Mouse (Mus musculus): Measurements from ENCODE around the gene Slc36a4. TPM values are rescaled to one million over a fixed set of nuclear protein-coding genes. Genes with fewer than 3 reads are reported as not detected.

Gene Slc36a4
- polyA plus RNA-seq, 1 experiment from 2014 or later, result 19.2 TPM

GRCm38 (mm10) chr9:15772766-15773165 lies 63.2 kb downstream of the Slc36a4 start:
- Histone ChIP-seq H3K4me3 (no peak overlapping the region), H3K27me3 (no peaks in the 10 kb centered on the region), H3K36me3 (no peaks in the 10 kb centered on the region), H3K9ac (no peak overlapping the region), H3K9me3 (no peaks in the 10 kb centered on the region), H3K4me1 (no peaks in the 10 kb centered on the region; the same call in 1 of the 2 replicates), H3K27ac (no peak overlapping the region), H3K4me2 (no peak overlapping the region)
- no peak for ATAC-seq (ENCODE audit: insufficient number of reproducible peaks, low FRiP score, low TSS enrichment, low read depth)
- WGBS, result 87% methylated on average over 12 of the region's 12 CpGs

GRCm38 (mm10) chr9:15773426-15773825 lies 63.9 kb downstream of the Slc36a4 start:
- 27% methylated on average over 2 of the region's 4 CpGs for WGBS
- Histone ChIP-seq H3K9ac (no peak overlapping the region), H3K27ac (no peak overlapping the region), H3K4me1 (no peaks in the 10 kb centered on the region; the same call in 1 of the 2 replicates), H3K4me3 (no peak overlapping the region), H3K9me3 (no peaks in the 10 kb centered on the region), H3K4me2 (no peak overlapping the region), H3K36me3 (no peaks in the 10 kb centered on the region), H3K27me3 (no peaks in the 10 kb centered on the region)
- no peak for ATAC-seq (ENCODE audit: insufficient number of reproducible peaks, low FRiP score, low TSS enrichment, low read depth)

- Histone ChIP-seq H3K36me3 (no peaks in the 10 kb centered on the region), H3K9me3 (no peaks in the 10 kb centered on the region), H3K9ac (no peak overlapping the region), H3K4me1 (no peaks in the 10 kb centered on the region; the same call in 1 of the 2 replicates), H3K27me3 (no peaks in the 10 kb centered on the region), H3K4me3 (no peak overlapping the region), H3K27ac (no peak overlapping the region), H3K4me2 (no peak overlapping the region)
- ATAC-seq (ENCODE audit: insufficient number of reproducible peaks, low FRiP score, low TSS enrichment, low read depth), result no peak
- 55% methylated on average over 1 of the region's 1 CpGs for WGBS
Measured at GRCm38 (mm10) chr9:15774911-15775310, 65.4 kb downstream of the Slc36a4 start.

DNA sequence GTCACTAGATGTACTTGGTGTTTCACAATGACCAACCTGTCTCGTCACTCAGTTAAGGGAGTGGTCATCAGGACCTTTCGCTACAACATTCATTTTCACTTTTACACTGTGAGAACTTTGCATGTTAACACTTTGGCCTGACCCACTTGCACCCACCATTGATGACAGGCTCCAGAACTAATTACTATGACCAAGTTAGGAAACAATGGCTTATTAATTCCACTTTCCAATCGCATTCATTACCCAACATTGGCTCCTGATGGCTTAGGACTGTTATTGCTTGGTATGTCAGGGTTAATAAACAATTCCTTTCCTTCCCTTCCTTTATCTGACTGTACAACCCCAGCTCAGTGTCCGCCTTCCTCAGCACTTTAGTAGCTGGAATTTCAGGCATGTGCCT lies 72.4 kb downstream of the Slc36a4 start:
- 78% methylated on average over 4 of the region's 4 CpGs for WGBS
- no peak overlapping the region for H3K4me3 ChIP-seq

GRCm38 (mm10) chr9:15786192-15786591 lies 76.7 kb downstream of the Slc36a4 start:
- H3K9me3 ChIP-seq, result no peaks in the 10 kb centered on the region
- no peak overlapping the region for H3K27ac ChIP-seq
- no peak overlapping the region for H3K4me2 ChIP-seq
- ATAC-seq (ENCODE audit: insufficient number of reproducible peaks, low FRiP score, low TSS enrichment, low read depth), result no peak
- H3K4me1 ChIP-seq, result no peaks in the 10 kb centered on the region
- H3K36me3 ChIP-seq, result no peaks in the 10 kb centered on the region
- no peak overlapping the region for H3K4me3 ChIP-seq
- H3K27me3 ChIP-seq, result no peaks in the 10 kb centered on the region
- 50% methylated on average over 3 of the region's 3 CpGs for WGBS
- no peak overlapping the region for H3K9ac ChIP-seq

More for the DNA sequence above, 72.4 kb downstream of the Slc36a4 start:
- no peak for ATAC-seq (ENCODE audit: insufficient number of reproducible peaks, low FRiP score, low TSS enrichment, low read depth)
- Histone ChIP-seq H3K4me2 (no peak overlapping the region), H3K36me3 (no peaks in the 10 kb centered on the region), H3K27ac (no peak overlapping the region), H3K9me3 (no peaks in the 10 kb centered on the region), H3K9ac (no peak overlapping the region), H3K4me1 (no peaks in the 10 kb centered on the region), H3K27me3 (no peaks in the 10 kb centered on the region)

- ATAC-seq (ENCODE audit: insufficient number of reproducible peaks, low FRiP score, low TSS enrichment, low read depth), result no peak
- H3K9me3 ChIP-seq, result no peaks in the 10 kb centered on the region
- WGBS, result 70% methylated on average over 2 of the region's 2 CpGs
Measured at GRCm38 (mm10) chr9:15786610-15787009, 77.1 kb downstream of the Slc36a4 start.

DNA sequence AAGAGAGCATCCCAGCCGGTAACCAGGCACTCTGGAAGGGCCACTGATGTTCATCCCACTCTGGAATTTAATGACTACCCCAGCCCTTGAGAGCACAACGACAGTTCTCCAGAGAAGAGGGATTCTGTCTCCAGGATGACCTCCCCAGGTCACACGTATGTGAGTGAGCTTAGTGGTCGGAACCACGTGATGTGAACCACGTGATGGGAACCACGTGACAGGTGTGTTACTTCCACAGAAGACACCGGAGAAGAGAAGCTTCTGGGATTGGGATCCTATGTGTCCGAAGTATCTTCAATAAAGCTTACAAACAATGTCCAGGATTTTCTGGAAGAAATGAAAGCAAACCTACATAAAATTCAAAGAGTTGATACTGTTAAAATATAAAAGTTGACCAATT lies 82.5 kb downstream of the Slc36a4 start:
- H3K27ac ChIP-seq, result no peak overlapping the region
- no peaks in the 10 kb centered on the region for H3K9me3 ChIP-seq
- no peak overlapping the region for H3K9ac ChIP-seq
- no peak overlapping the region for H3K4me3 ChIP-seq
- H3K27me3 ChIP-seq, result no peaks in the 10 kb centered on the region
- H3K36me3 ChIP-seq, result no peaks in the 10 kb centered on the region
- 84% methylated on average over 9 of the region's 9 CpGs for WGBS
- H3K4me1 ChIP-seq, result no peaks in the 10 kb centered on the region
- ATAC-seq (ENCODE audit: insufficient number of reproducible peaks, low FRiP score, low TSS enrichment, low read depth), result no peak
- no peak overlapping the region for H3K4me2 ChIP-seq

More at GRCm38 (mm10) chr9:15786610-15787009, 77.1 kb downstream of the Slc36a4 start:
- Histone ChIP-seq H3K27ac (no peak overlapping the region), H3K4me2 (no peak overlapping the region), H3K27me3 (no peaks in the 10 kb centered on the region), H3K4me3 (no peak overlapping the region), H3K36me3 (no peaks in the 10 kb centered on the region), H3K4me1 (no peaks in the 10 kb centered on the region), H3K9ac (no peak overlapping the region)

Other genes starting within 250 kb of the Slc36a4 start
- gene Smco4, start 216.3 kb upstream of the Slc36a4 start, polyA plus RNA-seq (2015; fragmentation: Nextera tagmentation; extraction: Ambion mirVana), result 3.9 and 4.8 TPM in 2 replicates
- 0.10 and 0.33 TPM in 2 replicates for gene Deup1, start 81.8 kb upstream of the Slc36a4 start, polyA plus RNA-seq (2015; fragmentation: Nextera tagmentation; extraction: Ambion mirVana)
- gene Mtnr1b, start 164.8 kb downstream of the Slc36a4 start, polyA plus RNA-seq (2015; fragmentation: Nextera tagmentation; extraction: Ambion mirVana), result not detected in 2 replicates

All from limb, embryonic 15.5 days (tissue).